ENCODE assay signal across 18 mouse cellular contexts in the genomic region with DNA sequence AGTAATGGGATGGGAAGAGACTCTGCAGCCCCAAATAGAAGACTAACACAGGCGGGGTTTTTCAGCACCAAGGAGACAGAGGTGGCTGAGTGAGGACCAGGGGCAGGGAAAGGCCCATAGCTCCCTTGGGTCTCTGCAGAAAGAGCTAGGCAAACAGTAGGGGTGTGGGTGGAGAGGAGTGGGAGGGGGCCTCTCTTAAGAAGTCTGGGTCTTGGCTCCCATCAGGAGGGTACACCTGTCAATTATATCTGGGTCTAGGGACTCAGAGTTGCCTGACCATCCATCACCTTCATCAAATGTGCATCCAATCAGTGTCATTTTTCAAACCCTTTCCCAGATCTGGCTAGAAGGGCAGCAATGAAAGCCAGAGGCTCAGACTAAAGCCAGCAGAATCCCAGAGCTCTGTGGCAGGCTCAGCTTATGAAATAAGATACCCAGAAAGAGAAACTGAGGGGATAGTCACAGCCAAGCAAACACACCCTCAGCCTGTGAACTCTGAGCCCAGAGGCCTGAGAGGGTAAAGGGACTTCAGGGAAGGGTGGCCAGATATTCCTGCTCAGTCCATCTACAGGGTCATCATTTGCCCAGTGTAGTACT. TPM values are rescaled to one million over a fixed set of nuclear protein-coding genes. Genes with fewer than 3 reads are reported as not detected.
DNase-seq lines count a peak whose midpoint lies in the region; ATAC-seq and TF ChIP-seq lines count a peak whose summit lies in the region.
"Had no signal": no experiment of that assay in that cellular context is flagged by ENCODE, and none has a peak within 500 bp of the region (broad histone marks: within the 10 kb centered on the region; RNA-seq: fewer than 3 reads in every experiment).

No protein-coding gene starts in this region.

- H3K4me3 ChIP-seq in gastrocnemius, adult 2 months: no peak overlapping the region
- H3K4me3 ChIP-seq in lung, embryonic 15.5 days: no peak overlapping the region
- H3K4me3 ChIP-seq in lung, adult 2 months (replicated peaks; ENCODE audit: extremely low read depth, low read depth, low read length): no peak overlapping the region
- no peak overlapping the region for H3K4me3 ChIP-seq in limb, embryonic 10.5 days
- H3K4me3 ChIP-seq: forebrain, embryonic 15.5 days; heart, embryonic 12.5 days; hindbrain, embryonic 15.5 days had no signal

- no peaks in the 10 kb centered on the region for H3K27me3 ChIP-seq in lung, embryonic 15.5 days
- no peaks in the 10 kb centered on the region for H3K27me3 ChIP-seq in limb, embryonic 10.5 days (ENCODE audit: low read depth, poor library complexity, severe bottlenecking)
- H3K27me3 ChIP-seq: forebrain, embryonic 15.5 days; heart, embryonic 12.5 days; hindbrain, embryonic 15.5 days had no signal

- peak overlapping the region; percentile 70 for H3K27ac ChIP-seq in gastrocnemius, adult 2 months
- H3K27ac ChIP-seq in lung, embryonic 15.5 days: no peak overlapping the region
- no peak overlapping the region for H3K27ac ChIP-seq in limb, embryonic 10.5 days
- H3K27ac ChIP-seq: forebrain, embryonic 15.5 days; hindbrain, embryonic 15.5 days had no signal

- no peak for TF ChIP-seq POLR2A in lung, adult 2 months (IDR thresholded peaks at IDR 0.05; ENCODE audit: borderline replicate concordance, extremely low read depth, low read depth, low read length)

- 0 out of 2 replicates have a peak, but pooled peaks cover 7% of the 10 kb centered on the region for H3K4me1 ChIP-seq in lung, embryonic 15.5 days
- H3K4me1 ChIP-seq in lung, adult 2 months (ENCODE audit: control insufficient read depth, insufficient read depth, low read length): no peaks in the 10 kb centered on the region
- peaks cover 7% of the 10 kb centered on the region; the same call in 1 of the 2 replicates for H3K4me1 ChIP-seq in limb, embryonic 10.5 days
- H3K4me1 ChIP-seq: forebrain, embryonic 15.5 days; heart, embryonic 12.5 days had no signal

- no peak for TF ChIP-seq CTCF in gastrocnemius, adult 2 months (IDR thresholded peaks at IDR 0.05)
- no peak for TF ChIP-seq CTCF in lung, adult 2 months (IDR thresholded peaks at IDR 0.05; ENCODE audit: insufficient read depth, low read length)

- 63% methylated on average over 1 of the region's 1 CpGs for WGBS in lung, embryonic 15.5 days
- WGBS in lung, adult 2 months: 69% methylated on average over 1 of the region's 1 CpGs
- WGBS in limb, embryonic 10.5 days: 83% methylated on average over 1 of the region's 1 CpGs

- 0 out of 2 replicates have a peak, but pooled peaks have one; percentile 42 for ATAC-seq in lung, embryonic 15.5 days (ENCODE audit: borderline replicate concordance, extremely low read depth, low FRiP score, low TSS enrichment)
- no peak for ATAC-seq in CD4-positive, CD25-positive, alpha-beta regulatory T cell, adult 4 months
- ATAC-seq: forebrain, embryonic 15.5 days; inflammation-experienced regulatory T-cells, adult 6 months had no signal

- intact Hi-C loops in gastrocnemius, adult 2 months (cut with DNase I): loop anchor here (5.0 kb wide), 1 partner anchor 80 kb away; no protein-coding TSS in a partner anchor
- intact Hi-C loops in gastrocnemius, postnatal 14 days (cut with DNase I; ENCODE audit: low total_unique reads): no loop called here

- H3K9me3 ChIP-seq in lung, embryonic 15.5 days: no peaks in the 10 kb centered on the region
- H3K9me3 ChIP-seq in limb, embryonic 10.5 days (replicated peaks): no peaks in the 10 kb centered on the region
- H3K9me3 ChIP-seq: forebrain, embryonic 15.5 days; heart, embryonic 12.5 days; hindbrain, embryonic 15.5 days had no signal

- no peaks in the 10 kb centered on the region for H3K36me3 ChIP-seq in lung, embryonic 15.5 days
- H3K36me3 ChIP-seq in limb, embryonic 10.5 days: peaks cover 10% of the 10 kb centered on the region; the same call in 1 of the 2 replicates
- H3K36me3 ChIP-seq: forebrain, embryonic 15.5 days; heart, embryonic 12.5 days; hindbrain, embryonic 15.5 days had no signal

- no peak overlapping the region for H3K4me2 ChIP-seq in lung, embryonic 15.5 days
- H3K4me2 ChIP-seq: forebrain, embryonic 15.5 days; heart, embryonic 12.5 days; hindbrain, embryonic 15.5 days had no signal

- H3K9ac ChIP-seq in lung, embryonic 15.5 days: no peak overlapping the region
- H3K9ac ChIP-seq: forebrain, embryonic 15.5 days; heart, embryonic 12.5 days; hindbrain, embryonic 15.5 days had no signal

- peak; percentile 51 for DNase-seq in gastrocnemius, adult 2 months
- no peak for DNase-seq in gastrocnemius, postnatal 14 days
- no peak for DNase-seq in lung, adult 2 months
- DNase-seq in limb, embryonic 10.5 days (ENCODE audit: low spot score): peak; percentile 19
- DNase-seq in skeletal muscle tissue, adult 2 months (ENCODE audit: low read depth, low spot score): peak; percentile 49
- no peak for DNase-seq in spleen, postnatal 14 days (ENCODE audit: low spot score in 2 of 2)
- DNase-seq: adrenal gland, adult 2 months; adrenal gland, postnatal 25 days; cerebellum, adult 18-20 months; cerebellum, postnatal 10 days; heart, postnatal 36 days; kidney, adult 18-20 months had no signal

RNA-seq across cellular contexts. Expression of gene Ddr2, which starts 58.0 kb away (rescaled TPM):
- total RNA-seq in gastrocnemius, adult 2 months (2021): 10 to 100 TPM; 16.4 to 22.5 TPM
- 10 to 100 TPM; 27.5 to 31.9 TPM for total RNA-seq in gastrocnemius, postnatal 14 days (2021)
- 40.9 and 43.9 TPM in 2 replicates for polyA plus RNA-seq in lung, embryonic 15.5 days (2015; fragmentation: Nextera tagmentation; extraction: Ambion mirVana)
- 31.3 and 42.6 TPM in 2 replicates for polyA plus RNA-seq in lung, adult 2 months (2012; rRNA removed)
- polyA plus RNA-seq in limb, embryonic 10.5 days (2016; fragmentation: Nextera tagmentation; extraction: Ambion mirVana): 68.4 and 91.8 TPM in 2 replicates
- not detected for polyA plus RNA-seq in CD4-positive, CD25-positive, alpha-beta regulatory T cell, adult 4 months (2017; shearing (Covaris generic))

Comparison
In these comparisons a context has a peak if more than half of its experiments do, and no peak if none do; other contexts are left out.
1. DNase-seq: peak in gastrocnemius, adult 2 months (single experiment), limb, embryonic 10.5 days (single experiment) and skeletal muscle tissue, adult 2 months (single experiment); none in gastrocnemius, postnatal 14 days (single experiment), lung, adult 2 months (single experiment) and spleen, postnatal 14 days (0 of 2).
2. RNA of gene Ddr2, which starts 58.0 kb away (polyA plus RNA-seq): 68.4 to 91.8 TPM in limb, embryonic 10.5 days, 40.9 to 43.9 TPM in lung, embryonic 15.5 days and 31.3 to 42.6 TPM in lung, adult 2 months; not detected in CD4-positive, CD25-positive, alpha-beta regulatory T cell, adult 4 months; every median in the first group is over 10 times any median in the second.